Mouse (Mus musculus): ENCODE data around the gene Tulp2. TPM values are rescaled to one million over a fixed set of nuclear protein-coding genes. Genes with fewer than 3 reads are reported as not detected.

The Tulp2 gene
- polyA plus RNA-seq (2012; rRNA removed): 0.11 and 0.13 TPM in 2 replicates

GRCm38 (mm10) chr7:45481374-45481927, at the start of gene Tulp2:
Gene Tulp2, plus strand, starts transcription at chr7:45481877.
- H3K4me3 ChIP-seq (ENCODE audit: insufficient read depth, low read length): no peak within 1 kb of the TSS
- H3K27ac ChIP-seq (ENCODE audit: insufficient read depth, low read length): no peak within 1 kb of the TSS
- no peaks in the 10 kb centered on the region for H3K4me1 ChIP-seq (ENCODE audit: control insufficient read depth, insufficient read depth, low read length)
- TF ChIP-seq CTCF (IDR thresholded peaks at IDR 0.05; ENCODE audit: extremely low read depth, insufficient read depth, low read length): no peak
- TF ChIP-seq POLR2A (IDR thresholded peaks at IDR 0.05; ENCODE audit: extremely low read depth, insufficient read depth, low read length): no peak

- Histone ChIP-seq H3K27ac (ENCODE audit: insufficient read depth, low read length) (no peak overlapping the region), H3K4me3 (ENCODE audit: insufficient read depth, low read length) (peak overlapping the region; percentile 81), H3K4me1 (ENCODE audit: control insufficient read depth, insufficient read depth, low read length) (peaks cover 2% of the 10 kb centered on the region)
- no peak for TF ChIP-seq POLR2A (IDR thresholded peaks at IDR 0.05; ENCODE audit: extremely low read depth, insufficient read depth, low read length)
- TF ChIP-seq CTCF (IDR thresholded peaks at IDR 0.05; ENCODE audit: extremely low read depth, insufficient read depth, low read length): no peak
Observed at GRCm38 (mm10) chr7:45433835-45434202, 47.9 kb upstream of the Tulp2 start.

- H3K4me1 ChIP-seq (ENCODE audit: control insufficient read depth, insufficient read depth, low read length): peaks cover 2% of the 10 kb centered on the region
- TF ChIP-seq POLR2A (IDR thresholded peaks at IDR 0.05; ENCODE audit: extremely low read depth, insufficient read depth, low read length) (peak; percentile 51; the same call in 1 of the 2 replicates), CTCF (IDR thresholded peaks at IDR 0.05; ENCODE audit: extremely low read depth, insufficient read depth, low read length) (peak; percentile 74)
- H3K4me3 ChIP-seq (ENCODE audit: insufficient read depth, low read length): peak within 1 kb of the TSS; percentile 81
Observed at GRCm38 (mm10) chr7:45434203-45435015, 47.3 kb upstream of the Tulp2 start, which contains the start of gene Gys1. Gene Gys1, plus strand, starts transcription at chr7:45434844.

GRCm38 (mm10) chr7:45435038-45435437, 46.6 kb upstream of the Tulp2 start:
- peak overlapping the region; percentile 81 for H3K4me3 ChIP-seq (ENCODE audit: insufficient read depth, low read length)
- no peak for TF ChIP-seq POLR2A (IDR thresholded peaks at IDR 0.05; ENCODE audit: extremely low read depth, insufficient read depth, low read length)
- TF ChIP-seq CTCF (IDR thresholded peaks at IDR 0.05; ENCODE audit: extremely low read depth, insufficient read depth, low read length): no peak
- peaks cover 2% of the 10 kb centered on the region for H3K4me1 ChIP-seq (ENCODE audit: control insufficient read depth, insufficient read depth, low read length)
- H3K27ac ChIP-seq (ENCODE audit: insufficient read depth, low read length): no peak overlapping the region

More at GRCm38 (mm10) chr7:45434203-45435015, 47.3 kb upstream of the Tulp2 start, which contains the start of gene Gys1:
- H3K27ac ChIP-seq (ENCODE audit: insufficient read depth, low read length): no peak within 1 kb of the TSS

- Histone ChIP-seq H3K4me3 (ENCODE audit: insufficient read depth, low read length) (no peak overlapping the region), H3K4me1 (ENCODE audit: control insufficient read depth, insufficient read depth, low read length) (peaks cover 2% of the 10 kb centered on the region), H3K27ac (ENCODE audit: insufficient read depth, low read length) (no peak overlapping the region)
- TF ChIP-seq POLR2A (IDR thresholded peaks at IDR 0.05; ENCODE audit: extremely low read depth, insufficient read depth, low read length) (no peak), CTCF (IDR thresholded peaks at IDR 0.05; ENCODE audit: extremely low read depth, insufficient read depth, low read length) (no peak)
Observed at GRCm38 (mm10) chr7:45436444-45436843, 45.2 kb upstream of the Tulp2 start.

- no peak overlapping the region for H3K4me3 ChIP-seq (ENCODE audit: insufficient read depth, low read length)
- TF ChIP-seq CTCF (IDR thresholded peaks at IDR 0.05; ENCODE audit: extremely low read depth, insufficient read depth, low read length): no peak
- no peak for TF ChIP-seq POLR2A (IDR thresholded peaks at IDR 0.05; ENCODE audit: extremely low read depth, insufficient read depth, low read length)
Observed at GRCm38 (mm10) chr7:45437046-45437445, 44.6 kb upstream of the Tulp2 start.

GRCm38 (mm10) chr7:45437521-45438276, 44.0 kb upstream of the Tulp2 start, which contains the start of gene Ruvbl2:
Gene Ruvbl2, minus strand, starts transcription at chr7:45438096.
- Histone ChIP-seq H3K4me1 (ENCODE audit: control insufficient read depth, insufficient read depth, low read length) (peaks cover 2% of the 10 kb centered on the region), H3K27ac (ENCODE audit: insufficient read depth, low read length) (no peak within 1 kb of the TSS), H3K4me3 (ENCODE audit: insufficient read depth, low read length) (peak within 1 kb of the TSS; percentile 10; the same call in 1 of the 2 replicates)
- TF ChIP-seq POLR2A (IDR thresholded peaks at IDR 0.05; ENCODE audit: extremely low read depth, insufficient read depth, low read length): peak; percentile 35; the same call in 1 of the 2 replicates
- 0 out of 2 replicates have a peak, but pooled peaks have one; percentile 12 for TF ChIP-seq CTCF (IDR thresholded peaks at IDR 0.05; ENCODE audit: extremely low read depth, insufficient read depth, low read length)

More at GRCm38 (mm10) chr7:45437046-45437445, 44.6 kb upstream of the Tulp2 start:
- peaks cover 2% of the 10 kb centered on the region for H3K4me1 ChIP-seq (ENCODE audit: control insufficient read depth, insufficient read depth, low read length)
- no peak overlapping the region for H3K27ac ChIP-seq (ENCODE audit: insufficient read depth, low read length)

- no peak for TF ChIP-seq CTCF (IDR thresholded peaks at IDR 0.05; ENCODE audit: extremely low read depth, insufficient read depth, low read length)
- H3K4me3 ChIP-seq (ENCODE audit: insufficient read depth, low read length): no peak overlapping the region
- no peak overlapping the region for H3K27ac ChIP-seq (ENCODE audit: insufficient read depth, low read length)
Observed at GRCm38 (mm10) chr7:45443526-45444420, 37.9 kb upstream of the Tulp2 start.

More at GRCm38 (mm10) chr7:45443526-45444420, 37.9 kb upstream of the Tulp2 start:
- H3K4me1 ChIP-seq (ENCODE audit: control insufficient read depth, insufficient read depth, low read length): no peaks in the 10 kb centered on the region

Data from cortical plate, adult 2 months (tissue).